Mouse (Mus musculus): Measurements from ENCODE around the gene Hist2h2bb. TPM values are rescaled to one million over a fixed set of nuclear protein-coding genes. Genes with fewer than 3 reads are reported as not detected.

The Hist2h2bb gene
- polyA plus RNA-seq, 2 experiments: 16.9 to 24.5 TPM

DNA sequence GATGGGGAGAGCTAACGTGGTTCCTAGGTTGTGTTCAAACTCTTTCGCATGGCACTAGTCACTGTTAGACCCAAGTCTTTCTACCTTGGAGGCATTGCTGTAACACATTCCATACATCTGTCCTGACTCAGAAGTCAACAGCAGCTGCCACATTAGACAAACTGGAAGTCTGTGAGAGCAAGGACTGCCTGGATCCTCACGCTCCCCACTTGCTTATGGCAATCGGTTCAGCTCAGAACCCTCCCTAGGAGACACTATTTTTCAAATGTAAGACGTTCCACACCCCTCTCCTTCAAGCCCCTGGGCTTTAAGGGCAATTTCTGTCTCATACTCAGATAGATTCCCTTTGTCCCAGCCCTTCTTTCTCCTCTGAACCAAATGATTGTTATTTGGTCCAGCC is 32.5 kb downstream of the Hist2h2bb start:
- ATAC-seq (ENCODE audit: insufficient read depth) (no peak), DNase-seq (ENCODE audit: low read depth in 3 of 3, low spot score in 3 of 3) (no peak)
- H3K9ac ChIP-seq (replicated peaks): no peak overlapping the region
- no peaks in the 10 kb centered on the region for H3K36me3 ChIP-seq (replicated peaks; ENCODE audit: control insufficient read depth, insufficient read depth, low read depth)
- H3K4me3 ChIP-seq (ENCODE audit: insufficient read depth in 1 of 2, low read depth in 2 of 2, low read length in 2 of 2): no peak overlapping the region
- no peak overlapping the region for H3K27ac ChIP-seq
- no peaks in the 10 kb centered on the region for H3K9me3 ChIP-seq (ENCODE audit: control insufficient read depth, low read length)
- 67% methylated on average over 5 of the region's 5 CpGs for WGBS (ENCODE audit: insufficient replicate concordance)
- H3K4me2 ChIP-seq (ENCODE audit: low read depth): no peak overlapping the region
- H3K27me3 ChIP-seq (ENCODE audit: control insufficient read depth, insufficient read depth, low read length): no peaks in the 10 kb centered on the region; the same call in 1 of the 2 replicates
- no peaks in the 10 kb centered on the region; a peak in 1 of 4 replicates for H3K4me1 ChIP-seq (replicated peaks; ENCODE audit: control insufficient read depth in 2 of 2, insufficient read depth in 2 of 2, low read length in 1 of 2)
- TF ChIP-seq EP300 (IDR thresholded peaks at IDR 0.05; ENCODE audit: low read depth): no peak
- TF ChIP-seq CTCF (IDR thresholded peaks at IDR 0.05; ENCODE audit: low read depth): no peak

DNA sequence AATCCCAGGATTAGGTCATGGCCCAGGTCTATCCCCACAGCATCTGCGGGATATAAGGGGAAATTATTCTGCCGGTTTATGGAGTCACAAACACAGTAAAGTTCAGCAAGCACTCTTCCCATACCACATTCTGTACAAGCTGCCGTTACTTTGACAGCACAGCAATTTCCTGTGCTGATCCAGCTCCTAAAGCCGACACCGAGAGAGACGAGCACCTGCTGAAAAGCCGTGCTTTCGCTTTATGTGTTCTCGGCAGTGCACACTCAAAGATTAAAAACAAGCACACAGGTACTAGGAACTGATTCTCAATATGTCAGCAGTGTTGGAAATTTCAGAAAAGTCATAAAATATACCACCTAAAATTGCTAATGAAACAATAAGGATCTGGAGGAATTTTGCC is 37.0 kb downstream of the Hist2h2bb start:
- no peak overlapping the region for H3K4me2 ChIP-seq (ENCODE audit: low read depth)
- no peaks in the 10 kb centered on the region; a peak in 1 of 4 replicates for H3K4me1 ChIP-seq (replicated peaks; ENCODE audit: control insufficient read depth in 2 of 2, insufficient read depth in 2 of 2, low read length in 1 of 2)
- no peaks in the 10 kb centered on the region for H3K27me3 ChIP-seq (ENCODE audit: control insufficient read depth, insufficient read depth, low read length)
- no peak for DNase-seq (ENCODE audit: low read depth in 3 of 3, low spot score in 3 of 3)
- no peaks in the 10 kb centered on the region for H3K9me3 ChIP-seq (ENCODE audit: control insufficient read depth, low read length)
- ATAC-seq (ENCODE audit: insufficient read depth): no peak
- no peaks in the 10 kb centered on the region for H3K36me3 ChIP-seq (replicated peaks; ENCODE audit: control insufficient read depth, insufficient read depth, low read depth)
- no peak overlapping the region for H3K9ac ChIP-seq (replicated peaks)
- TF ChIP-seq EP300 (IDR thresholded peaks at IDR 0.05; ENCODE audit: low read depth) (no peak), CTCF (IDR thresholded peaks at IDR 0.05; ENCODE audit: low read depth) (no peak)
- no peak overlapping the region for H3K4me3 ChIP-seq (ENCODE audit: insufficient read depth in 1 of 2, low read depth in 2 of 2, low read length in 2 of 2)
- H3K27ac ChIP-seq: no peak overlapping the region
- WGBS (ENCODE audit: insufficient replicate concordance): 46% methylated on average over 9 of the region's 9 CpGs

DNA sequence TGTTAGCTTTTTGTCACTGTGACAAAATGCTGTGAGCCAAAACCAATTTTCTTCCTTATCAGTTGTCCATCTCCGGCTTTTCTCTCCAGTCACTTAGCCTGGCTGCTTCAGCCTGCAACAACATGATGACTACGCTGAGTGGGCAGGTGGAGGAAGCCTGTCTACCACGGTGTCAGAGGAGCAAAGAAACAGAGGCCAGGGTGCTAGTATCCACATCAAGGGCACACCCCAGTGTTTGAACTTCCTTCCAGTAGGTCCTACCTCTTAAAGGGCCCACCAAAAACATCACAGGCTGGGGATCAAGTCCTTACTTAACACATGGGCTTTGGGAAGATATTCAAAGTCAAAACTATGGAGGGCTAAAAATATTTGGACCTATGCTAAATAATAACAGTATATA is 39.9 kb downstream of the Hist2h2bb start:
- no peaks in the 10 kb centered on the region for H3K9me3 ChIP-seq (ENCODE audit: control insufficient read depth, low read length)
- DNase-seq (ENCODE audit: low read depth in 3 of 3, low spot score in 3 of 3) (no peak), ATAC-seq (ENCODE audit: insufficient read depth) (no peak)
- no peak overlapping the region for H3K27ac ChIP-seq
- H3K4me2 ChIP-seq (ENCODE audit: low read depth): no peak overlapping the region
- peaks cover 0 to 2% of the 10 kb centered on the region in 2 experiments; a peak in 1 of 4 replicates for H3K4me1 ChIP-seq (replicated peaks; ENCODE audit: control insufficient read depth in 2 of 2, insufficient read depth in 2 of 2, low read length in 1 of 2)
- H3K4me3 ChIP-seq (ENCODE audit: insufficient read depth in 1 of 2, low read depth in 2 of 2, low read length in 2 of 2): no peak overlapping the region
- no peaks in the 10 kb centered on the region for H3K36me3 ChIP-seq (replicated peaks; ENCODE audit: control insufficient read depth, insufficient read depth, low read depth)
- no peaks in the 10 kb centered on the region for H3K27me3 ChIP-seq (ENCODE audit: control insufficient read depth, insufficient read depth, low read length)
- TF ChIP-seq EP300 (IDR thresholded peaks at IDR 0.05; ENCODE audit: low read depth) (no peak), CTCF (IDR thresholded peaks at IDR 0.05; ENCODE audit: low read depth) (no peak)
- WGBS (ENCODE audit: insufficient replicate concordance): 35% methylated on average over 3 of the region's 3 CpGs
- no peak overlapping the region for H3K9ac ChIP-seq (replicated peaks)

DNA sequence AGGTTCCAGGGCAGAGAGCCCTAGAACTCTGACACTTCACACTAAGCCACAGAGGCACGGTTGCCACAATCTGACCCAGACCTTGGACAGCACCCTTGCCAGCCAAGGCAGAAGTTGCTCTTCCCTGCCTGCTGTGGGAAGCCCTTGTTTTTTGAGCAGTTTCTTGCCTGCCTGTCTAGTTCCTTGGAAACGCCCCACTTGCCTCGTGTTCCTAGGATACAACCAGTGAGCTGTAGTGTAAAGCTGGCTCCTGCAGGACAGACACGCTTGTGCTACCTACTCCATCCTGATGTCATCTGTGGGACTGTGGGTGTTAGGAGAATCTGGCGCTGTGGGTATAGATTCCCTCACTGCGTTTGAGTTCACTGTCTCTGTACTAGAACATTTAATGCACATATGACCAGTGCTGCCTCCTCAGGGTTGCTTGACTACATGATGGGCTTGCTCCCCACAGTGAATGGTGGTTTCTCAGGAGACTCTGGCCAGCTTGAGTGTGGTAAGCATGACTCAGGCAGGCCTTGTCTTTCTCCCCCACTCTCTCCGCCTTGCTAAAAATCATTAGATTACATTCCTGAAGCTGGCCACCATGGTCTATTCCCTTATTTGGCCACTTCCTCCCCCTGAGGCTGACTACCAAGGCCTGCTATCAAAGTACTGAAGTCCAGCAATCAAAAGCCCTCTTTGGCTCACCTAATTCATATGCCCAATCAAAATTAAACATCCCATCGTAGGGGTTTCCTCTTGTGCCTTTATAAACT is 43.0 kb downstream of the Hist2h2bb start:
- 53% methylated on average over 8 of the region's 8 CpGs for WGBS (ENCODE audit: insufficient replicate concordance)
- Histone ChIP-seq H3K27ac (no peak overlapping the region), H3K4me3 (ENCODE audit: insufficient read depth in 1 of 2, low read depth in 2 of 2, low read length in 2 of 2) (no peak overlapping the region), H3K4me2 (ENCODE audit: low read depth) (no peak overlapping the region), H3K9me3 (ENCODE audit: control insufficient read depth, low read length) (no peaks in the 10 kb centered on the region), H3K9ac (replicated peaks) (no peak overlapping the region), H3K36me3 (replicated peaks; ENCODE audit: control insufficient read depth, insufficient read depth, low read depth) (no peaks in the 10 kb centered on the region), H3K4me1 (replicated peaks; ENCODE audit: control insufficient read depth in 2 of 2, insufficient read depth in 2 of 2, low read length in 1 of 2) (peaks cover 0 to 2% of the 10 kb centered on the region in 2 experiments; a peak in 1 of 4 replicates), H3K27me3 (ENCODE audit: control insufficient read depth, insufficient read depth, low read length) (no peaks in the 10 kb centered on the region)
- ATAC-seq (ENCODE audit: insufficient read depth) (no peak), DNase-seq (ENCODE audit: low read depth in 3 of 3, low spot score in 3 of 3) (no peak)
- no peak for TF ChIP-seq EP300 (IDR thresholded peaks at IDR 0.05; ENCODE audit: low read depth)
- no peak for TF ChIP-seq CTCF (IDR thresholded peaks at IDR 0.05; ENCODE audit: low read depth)

Small RNA genes lying within 50 kb of the gene (microRNA-seq; reads per million reads assigned to microRNA genes)
- not detected for gene Gm44492
- gene Gm47311: not detected
- gene Gm47313: not detected

Other genes with a start within 250 kb of the Hist2h2bb start
- 4.8 and 6.6 TPM in 2 replicates for gene Vps45, start 211.3 kb upstream of the Hist2h2bb start, polyA plus RNA-seq (2012; rRNA removed)
- gene Vps45, start 211.3 kb upstream of the Hist2h2bb start, polyA plus RNA-seq (2014; fragmentation: Nextera tagmentation; extraction: Ambion mirVana): 9.0 and 9.8 TPM in 2 replicates
- gene Otud7b, start 165.2 kb upstream of the Hist2h2bb start, polyA plus RNA-seq (2012; rRNA removed): 2.8 and 3.5 TPM in 2 replicates
- gene Otud7b, start 165.2 kb upstream of the Hist2h2bb start, polyA plus RNA-seq (2014; fragmentation: Nextera tagmentation; extraction: Ambion mirVana): 5.2 and 8.4 TPM in 2 replicates
- gene Mtmr11, start 107.7 kb upstream of the Hist2h2bb start, polyA plus RNA-seq (2012; rRNA removed): 2.7 and 2.8 TPM in 2 replicates
- gene Mtmr11, start 107.7 kb upstream of the Hist2h2bb start, polyA plus RNA-seq (2014; fragmentation: Nextera tagmentation; extraction: Ambion mirVana): 1.9 and 2.1 TPM in 2 replicates
- 48.2 and 54.2 TPM in 2 replicates for gene Sf3b4, start 97.4 kb upstream of the Hist2h2bb start, polyA plus RNA-seq (2012; rRNA removed)
- 75.4 and 83.8 TPM in 2 replicates for gene Sf3b4, start 97.4 kb upstream of the Hist2h2bb start, polyA plus RNA-seq (2014; fragmentation: Nextera tagmentation; extraction: Ambion mirVana)
- 0.39 and 0.48 TPM in 2 replicates for gene Sv2a, start 88.6 kb upstream of the Hist2h2bb start, polyA plus RNA-seq (2012; rRNA removed)
- 0.10 and 0.39 TPM in 2 replicates for gene Sv2a, start 88.6 kb upstream of the Hist2h2bb start, polyA plus RNA-seq (2014; fragmentation: Nextera tagmentation; extraction: Ambion mirVana)
- 32.2 and 34.0 TPM in 2 replicates for gene Bola1, start 50.0 kb upstream of the Hist2h2bb start, polyA plus RNA-seq (2012; rRNA removed)
- gene Bola1, start 50.0 kb upstream of the Hist2h2bb start, polyA plus RNA-seq (2014; fragmentation: Nextera tagmentation; extraction: Ambion mirVana): 49.4 and 49.7 TPM in 2 replicates
- gene Hist2h2ab, start 49.9 kb upstream of the Hist2h2bb start, polyA plus RNA-seq (2012; rRNA removed): 0.68 TPM in 1 of 2 replicates, not detected in the other
- 0.52 TPM in 1 of 2 replicates, not detected in the other for gene Hist2h2ab, start 49.9 kb upstream of the Hist2h2bb start, polyA plus RNA-seq (2014; fragmentation: Nextera tagmentation; extraction: Ambion mirVana)
- 18.5 and 20.7 TPM in 2 replicates for gene Hist2h2ac, start 48.9 kb upstream of the Hist2h2bb start, polyA plus RNA-seq (2012; rRNA removed)
- gene Hist2h2ac, start 48.9 kb upstream of the Hist2h2bb start, polyA plus RNA-seq (2014; fragmentation: Nextera tagmentation; extraction: Ambion mirVana): 14.0 and 18.2 TPM in 2 replicates
- 8.7 and 8.9 TPM in 2 replicates for gene Hist2h2be, start 48.6 kb upstream of the Hist2h2bb start, polyA plus RNA-seq (2012; rRNA removed)
- gene Hist2h2be, start 48.6 kb upstream of the Hist2h2bb start, polyA plus RNA-seq (2014; fragmentation: Nextera tagmentation; extraction: Ambion mirVana): 6.4 and 9.1 TPM in 2 replicates
- 91.6 and 122 TPM in 2 replicates for gene Hist2h3c2, start 30.6 kb upstream of the Hist2h2bb start, polyA plus RNA-seq (2012; rRNA removed)
- 13.6 and 14.6 TPM in 2 replicates for gene Hist2h3c2, start 30.6 kb upstream of the Hist2h2bb start, polyA plus RNA-seq (2014; fragmentation: Nextera tagmentation; extraction: Ambion mirVana)
- 32.9 and 34.5 TPM in 2 replicates for gene Hist2h2aa2, start 29.5 kb upstream of the Hist2h2bb start, polyA plus RNA-seq (2012; rRNA removed)
- 34.2 and 39.0 TPM in 2 replicates for gene Hist2h2aa2, start 29.5 kb upstream of the Hist2h2bb start, polyA plus RNA-seq (2014; fragmentation: Nextera tagmentation; extraction: Ambion mirVana)
- 45.7 and 46.3 TPM in 2 replicates for gene Hist2h2aa1, start 24.3 kb upstream of the Hist2h2bb start, polyA plus RNA-seq (2012; rRNA removed)
- gene Hist2h2aa1, start 24.3 kb upstream of the Hist2h2bb start, polyA plus RNA-seq (2014; fragmentation: Nextera tagmentation; extraction: Ambion mirVana): 32.0 TPM in 2 replicates
- gene Hist2h3c1, start 23.1 kb upstream of the Hist2h2bb start, polyA plus RNA-seq (2012; rRNA removed): 2.4 and 3.6 TPM in 2 replicates
- gene Hist2h3c1, start 23.1 kb upstream of the Hist2h2bb start, polyA plus RNA-seq (2014; fragmentation: Nextera tagmentation; extraction: Ambion mirVana): 2.6 and 5.7 TPM in 2 replicates
- 12.2 and 16.3 TPM in 2 replicates for gene Hist2h4, start 6.4 kb upstream of the Hist2h2bb start, polyA plus RNA-seq (2012; rRNA removed)
- gene Hist2h4, start 6.4 kb upstream of the Hist2h2bb start, polyA plus RNA-seq (2014; fragmentation: Nextera tagmentation; extraction: Ambion mirVana): 15.1 TPM in 2 replicates
- gene Hist2h3b, start 1.1 kb upstream of the Hist2h2bb start, polyA plus RNA-seq (2012; rRNA removed): 68.0 and 127 TPM in 2 replicates
- 91.2 and 100 TPM in 2 replicates for gene Hist2h3b, start 1.1 kb upstream of the Hist2h2bb start, polyA plus RNA-seq (2014; fragmentation: Nextera tagmentation; extraction: Ambion mirVana)
- 2.8 and 3.3 TPM in 2 replicates for gene Fcgr1, start 24.2 kb downstream of the Hist2h2bb start, polyA plus RNA-seq (2012; rRNA removed)
- gene Fcgr1, start 24.2 kb downstream of the Hist2h2bb start, polyA plus RNA-seq (2014; fragmentation: Nextera tagmentation; extraction: Ambion mirVana): 4.8 and 5.6 TPM in 2 replicates
- not detected in 2 replicates for gene BC107364, start 182.6 kb downstream of the Hist2h2bb start, polyA plus RNA-seq (2012; rRNA removed)
- gene BC107364, start 182.6 kb downstream of the Hist2h2bb start, polyA plus RNA-seq (2014; fragmentation: Nextera tagmentation; extraction: Ambion mirVana): not detected in 2 replicates